In genomic region chr9:41542511-41542910, GRCm38 (mm10) we compare ENCODE assay signal across 22 mouse cellular contexts.
"Had no signal": no experiment of that assay in that cellular context is flagged by ENCODE, and none has a peak within 500 bp of the region (broad histone marks: within the 10 kb centered on the region; RNA-seq: fewer than 3 reads in every experiment).

No protein-coding gene starts in this region.

- DNase-seq: kidney, postnatal 25 days; layer of hippocampus, adult 9-11 months; liver; lung, adult 18-20 months; lung, postnatal 14 days; retina, postnatal 1 day; right cerebral cortex, postnatal 25 days; spleen, adult 18-20 months; thymus, adult 18-20 months; thymus, postnatal 14 days; thymus, postnatal 4 days had no signal

- H3K27me3 ChIP-seq: kidney, embryonic 15.5 days; limb, embryonic 13.5 days; liver, embryonic 12.5 days; liver, embryonic 15.5 days; midbrain, embryonic 12.5 days; midbrain, embryonic 15.5 days; neural tube, embryonic 13.5 days; stomach, embryonic 15.5 days had no signal

- H3K4me3 ChIP-seq: kidney, embryonic 15.5 days; layer of hippocampus, adult 2 months; limb, embryonic 10.5 days; limb, embryonic 13.5 days; liver, embryonic 12.5 days; liver, embryonic 15.5 days; midbrain, embryonic 12.5 days; midbrain, embryonic 15.5 days; neural tube, embryonic 13.5 days; stomach, embryonic 15.5 days had no signal

- H3K9ac ChIP-seq: kidney, embryonic 15.5 days; limb, embryonic 13.5 days; liver, embryonic 12.5 days; liver, embryonic 15.5 days; midbrain, embryonic 12.5 days; midbrain, embryonic 15.5 days; neural tube, embryonic 13.5 days; stomach, embryonic 15.5 days had no signal

- H3K4me1 ChIP-seq: kidney, embryonic 15.5 days; limb, embryonic 10.5 days; limb, embryonic 13.5 days; liver, embryonic 12.5 days; liver, embryonic 15.5 days; midbrain, embryonic 12.5 days; stomach, embryonic 15.5 days had no signal

- H3K9me3 ChIP-seq: kidney, embryonic 15.5 days; limb, embryonic 10.5 days; limb, embryonic 13.5 days; liver, embryonic 12.5 days; liver, embryonic 15.5 days; midbrain, embryonic 12.5 days; midbrain, embryonic 15.5 days; neural tube, embryonic 13.5 days; stomach, embryonic 15.5 days had no signal

- H3K27ac ChIP-seq: kidney, embryonic 15.5 days; layer of hippocampus, adult 2 months; limb, embryonic 10.5 days; limb, embryonic 13.5 days; liver, embryonic 12.5 days; liver, embryonic 15.5 days; macrophage; midbrain, embryonic 12.5 days; midbrain, embryonic 15.5 days; stomach, embryonic 15.5 days had no signal

- H3K36me3 ChIP-seq: kidney, embryonic 15.5 days; limb, embryonic 10.5 days; limb, embryonic 13.5 days; liver, embryonic 12.5 days; liver, embryonic 15.5 days; midbrain, embryonic 12.5 days; midbrain, embryonic 15.5 days; stomach, embryonic 15.5 days had no signal

- ATAC-seq: liver, embryonic 12.5 days; midbrain, embryonic 15.5 days had no signal

- H3K4me2 ChIP-seq: kidney, embryonic 15.5 days; limb, embryonic 13.5 days; liver, embryonic 12.5 days; liver, embryonic 15.5 days; midbrain, embryonic 12.5 days; midbrain, embryonic 15.5 days; neural tube, embryonic 13.5 days; stomach, embryonic 15.5 days had no signal
